15 mouse cellular contexts compared by ENCODE assay signal in the genomic region with DNA sequence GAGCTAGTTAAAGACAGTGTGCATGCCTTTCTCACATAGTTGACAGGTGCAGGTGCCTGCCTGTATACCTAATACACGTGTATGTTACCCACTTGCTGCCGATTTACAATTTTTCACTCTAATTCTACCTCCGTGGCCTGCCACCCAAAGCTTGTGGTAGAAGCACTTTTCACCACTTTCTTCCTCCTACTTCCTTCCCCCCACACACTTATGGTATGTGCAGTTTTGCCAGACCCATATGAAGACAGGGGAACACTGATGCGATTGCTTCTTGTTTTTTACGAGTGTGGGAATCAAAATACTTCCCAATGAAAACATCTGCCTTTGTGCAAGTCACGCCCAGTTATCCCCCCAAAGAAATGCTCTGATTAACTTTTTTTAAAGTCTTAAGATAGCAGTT.
"Had no signal": no experiment of that assay in that cellular context is flagged by ENCODE, and none has a peak within 500 bp of the region (broad histone marks: within the 10 kb centered on the region; RNA-seq: fewer than 3 reads in every experiment).

No protein-coding gene starts in this region.

- H3K4me2 ChIP-seq: intestine, embryonic 15.5 days; liver, embryonic 11.5 days; liver, embryonic 15.5 days; midbrain, embryonic 12.5 days; neural tube, embryonic 13.5 days had no signal

- H3K9ac ChIP-seq: intestine, embryonic 15.5 days; liver, embryonic 15.5 days; midbrain, embryonic 12.5 days; neural tube, embryonic 13.5 days had no signal

- DNase-seq: kidney, adult 18-20 months; kidney, postnatal 14 days; layer of hippocampus, adult 9-11 months; lung, adult 2 months; lung, postnatal 4 days; retina, postnatal 1 day; thymus, postnatal 14 days had no signal

- ATAC-seq: intestine, embryonic 15.5 days; lung, postnatal 0 days; midbrain, embryonic 16.5 days had no signal

- H3K36me3 ChIP-seq: intestine, embryonic 15.5 days; limb, embryonic 10.5 days; liver, embryonic 15.5 days; midbrain, embryonic 12.5 days; neural tube, embryonic 13.5 days had no signal

- H3K4me3 ChIP-seq: intestine, embryonic 15.5 days; limb, embryonic 10.5 days; liver, embryonic 15.5 days; midbrain, embryonic 12.5 days; neural tube, embryonic 13.5 days had no signal

- H3K9me3 ChIP-seq: intestine, embryonic 15.5 days; limb, embryonic 10.5 days; liver, embryonic 15.5 days; midbrain, embryonic 12.5 days; neural tube, embryonic 13.5 days had no signal

- H3K27me3 ChIP-seq: intestine, embryonic 15.5 days; liver, embryonic 15.5 days; midbrain, embryonic 12.5 days; neural tube, embryonic 13.5 days had no signal

- H3K4me1 ChIP-seq: intestine, embryonic 15.5 days; limb, embryonic 10.5 days; liver, embryonic 15.5 days; midbrain, embryonic 12.5 days; neural tube, embryonic 13.5 days had no signal

- H3K27ac ChIP-seq: intestine, embryonic 15.5 days; limb, embryonic 10.5 days; liver, embryonic 15.5 days; midbrain, embryonic 12.5 days; neural tube, embryonic 13.5 days had no signal
